8 mouse cellular contexts compared by ENCODE assay signal in the genomic region with DNA sequence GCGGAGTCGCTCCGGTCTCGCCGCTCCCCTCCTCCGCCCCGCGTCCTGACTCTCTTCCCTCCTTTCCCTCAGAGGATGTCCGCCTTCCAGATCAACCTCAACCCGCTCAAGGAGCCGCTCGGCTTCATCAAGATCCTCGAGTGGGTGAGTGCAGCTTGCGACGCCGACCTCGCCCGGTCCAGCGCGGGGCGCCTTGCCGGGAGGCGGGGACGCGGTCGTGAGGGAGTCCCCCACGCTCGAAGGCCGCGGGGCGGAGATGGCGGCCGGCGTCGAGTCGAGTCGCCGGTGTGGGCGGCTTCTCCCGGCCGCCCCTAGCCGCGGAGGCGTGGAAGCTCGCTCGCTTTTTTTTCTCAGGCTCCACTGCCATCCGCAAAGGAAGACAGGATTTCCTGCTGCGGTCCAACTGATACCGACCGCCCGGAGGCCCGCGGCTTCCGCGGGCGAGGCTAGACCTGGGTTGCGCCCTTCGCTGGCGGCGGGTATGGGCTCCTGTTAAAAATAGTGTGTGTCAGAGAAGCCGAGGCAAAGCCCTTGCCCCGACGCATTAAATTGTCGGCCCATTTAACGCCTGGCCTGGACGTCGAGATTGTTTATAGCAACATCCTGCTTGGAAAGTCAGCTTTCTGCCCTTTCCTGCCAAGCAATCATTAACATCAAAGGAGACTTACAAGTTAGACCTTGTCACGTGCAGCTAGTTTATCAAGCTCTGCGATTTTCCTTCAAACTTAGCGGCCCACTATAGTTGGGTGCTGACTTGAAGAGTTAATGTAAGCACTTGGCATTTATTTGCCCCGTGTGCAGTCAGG. TPM values are rescaled to one million over a fixed set of nuclear protein-coding genes. Genes with fewer than 3 reads are reported as not detected.
DNase-seq lines count a peak whose midpoint lies in the region; ATAC-seq lines count a peak whose summit lies in the region.

No protein-coding gene starts in this region.

- no peaks in the 10 kb centered on the region for H3K9me3 ChIP-seq in forebrain, embryonic 12.5 days
- H3K9me3 ChIP-seq in intestine, embryonic 16.5 days (ENCODE audit: control insufficient read depth, low read length), result no peaks in the 10 kb centered on the region

- H3K27ac ChIP-seq in forebrain, embryonic 12.5 days, result peak overlapping the region; percentile 93
- H3K27ac ChIP-seq in intestine, embryonic 16.5 days (ENCODE audit: low read length), result peak overlapping the region; percentile 99

- under 1% methylated on average over 71 of the region's 71 CpGs for WGBS in forebrain, embryonic 12.5 days
- WGBS in intestine, embryonic 16.5 days, result under 1% methylated on average over 65 of the region's 71 CpGs

- H3K4me2 ChIP-seq in forebrain, embryonic 12.5 days, result peak overlapping the region; percentile 81
- peak overlapping the region; percentile 72 for H3K4me2 ChIP-seq in intestine, embryonic 16.5 days (ENCODE audit: low read depth, low read length)

- H3K4me3 ChIP-seq in forebrain, embryonic 12.5 days (replicated peaks), result peak overlapping the region; percentile 62
- H3K4me3 ChIP-seq in intestine, embryonic 16.5 days (ENCODE audit: low read length), result peak overlapping the region; percentile 81

- DNase-seq in ovary, adult 18-20 months (ENCODE audit: low spot score), result peak; percentile 78
- no peak for DNase-seq in ovary, postnatal 14 days (ENCODE audit: low spot score)
- DNase-seq in adrenal gland, adult 8-10 months, result peak; percentile 78
- peak; percentile 77 for DNase-seq in thymus, postnatal 14 days
- DNase-seq in layer of hippocampus, adult 18-20 months (ENCODE audit: low spot score in 2 of 2), result no peak

- H3K36me3 ChIP-seq in forebrain, embryonic 12.5 days (replicated peaks), result no peaks in the 10 kb centered on the region
- no peaks in the 10 kb centered on the region for H3K36me3 ChIP-seq in intestine, embryonic 16.5 days (ENCODE audit: control insufficient read depth, insufficient read depth, low read length)

- H3K9ac ChIP-seq in forebrain, embryonic 12.5 days, result peak overlapping the region; percentile 86
- H3K9ac ChIP-seq in intestine, embryonic 16.5 days (ENCODE audit: low read depth, low read length), result peak overlapping the region; percentile 85

- H3K4me1 ChIP-seq in forebrain, embryonic 12.5 days, result peaks cover 29% of the 10 kb centered on the region
- H3K4me1 ChIP-seq in intestine, embryonic 16.5 days (ENCODE audit: control insufficient read depth, insufficient read depth, low read length), result peaks cover 14% of the 10 kb centered on the region; the same call in 1 of the 2 replicates

- peak; percentile 80; the same call in 1 of the 2 replicates for ATAC-seq in forebrain, embryonic 12.5 days (ENCODE audit: low FRiP score)
- peak; percentile 73 for ATAC-seq in intestine, embryonic 16.5 days
- peak; percentile 39 for ATAC-seq in megakaryocyte progenitor cell, adult 5-6 weeks (replicated peaks; ENCODE audit: poor library complexity)

- H3K27me3 ChIP-seq in forebrain, embryonic 12.5 days, result no peaks in the 10 kb centered on the region
- H3K27me3 ChIP-seq in intestine, embryonic 16.5 days (replicated peaks; ENCODE audit: control insufficient read depth, insufficient read depth, low read length), result no peaks in the 10 kb centered on the region

RNA-seq across cellular contexts. Expression of a gene that starts 0.7 kb away (rescaled TPM):
- total RNA-seq in adrenal gland, adult 8-10 months (2022), result 100 to 1,000 TPM; 104 to 117 (median 108) TPM
- 44.5 and 47.1 TPM in 2 replicates for polyA plus RNA-seq in forebrain, embryonic 12.5 days (2016; fragmentation: Nextera tagmentation; extraction: Ambion mirVana)
- polyA plus RNA-seq in intestine, embryonic 16.5 days (2015; fragmentation: Nextera tagmentation; extraction: Ambion mirVana), result 168 and 172 TPM in 2 replicates
- 187 and 189 TPM in 2 replicates for total RNA-seq in megakaryocyte progenitor cell, adult 5-6 weeks (2015)
- 65.5 and 71.7 TPM in 2 replicates for total RNA-seq in megakaryocyte progenitor cell, adult 5-6 weeks (2017)
- total RNA-seq in layer of hippocampus, adult 18-20 months (2021), result 10 to 100 TPM; 44.9 to 45.8 TPM

Comparison
In these comparisons a context has a peak if more than half of its experiments do, and no peak if none do; other contexts are left out.
1. DNase-seq: peak in ovary, adult 18-20 months (single experiment), adrenal gland, adult 8-10 months (single experiment) and thymus, postnatal 14 days (single experiment); none in ovary, postnatal 14 days (single experiment) and layer of hippocampus, adult 18-20 months (0 of 2).
2. Peak in every context shown above with its lines, with median percentiles within 50 percentile points of each other: ATAC-seq.